Mouse (Mus musculus): ENCODE measurements at regions not wholly inside any gene's neighbourhood (a gene's known extent, or its start where the extent isn't known, plus 50 kb on each side); places are given as distances from the start of the nearest gene placed in this dataset.

- dilution Hi-C loops (cut with MboI; ENCODE audit: extremely low pct_ligation_motif_present, extremely low pct_unique_long_range_greater_than_20kb, low sequenced_read_pairs): no loop called here
- Histone ChIP-seq H3K4me2 (ENCODE audit: insufficient read depth, low read depth, poor library complexity, severe bottlenecking) (no peak overlapping the region), H3K36me3 (replicated peaks in 1 of 2; ENCODE audit: control insufficient read depth in 1 of 2, insufficient read depth in 1 of 2, low read length in 1 of 2) (no peaks in the 10 kb centered on the region), H3K79me2 (replicated peaks; ENCODE audit: control insufficient read depth, extremely low read depth, insufficient read depth, poor library complexity, severe bottlenecking) (no peaks in the 10 kb centered on the region), H3K4me1 (ENCODE audit: control insufficient read depth in 1 of 2, insufficient read depth in 2 of 2) (no peaks in the 10 kb centered on the region), H3K9ac (ENCODE audit: insufficient read depth, low read depth) (no peak overlapping the region), H3K27ac (ENCODE audit: insufficient read depth, low read depth) (no peak overlapping the region), H3K4me3 (replicated peaks in 1 of 3; ENCODE audit: low read depth in 2 of 3, low read length in 2 of 3, poor library complexity in 1 of 3) (no peak overlapping the region), H3K9me3 (replicated peaks; ENCODE audit: low read length) (no peaks in the 10 kb centered on the region), H3K27me3 (replicated peaks) (no peaks in the 10 kb centered on the region)
- in situ Hi-C loops (cut with MboI; ENCODE audit: low pct_ligation_motif_present, low pct_unique_long_range_greater_than_20kb, low sequenced_read_pairs): no loop called here
- TF ChIP-seq SMC3 (IDR thresholded peaks at IDR 0.05; ENCODE audit: low read depth, low read length): no peak
- no peak for TF ChIP-seq ZKSCAN1 (IDR thresholded peaks at IDR 0.05; ENCODE audit: borderline replicate concordance, low read depth, low read length)
- TF ChIP-seq ZC3H11A (IDR thresholded peaks at IDR 0.05; ENCODE audit: low read depth, low read length): no peak
- no peak for TF ChIP-seq SIN3A (IDR thresholded peaks at IDR 0.05; ENCODE audit: low read length)
- TF ChIP-seq CHD1 (IDR thresholded peaks at IDR 0.05; ENCODE audit: low read depth, low read length): no peak
- TF ChIP-seq IRF4 (IDR thresholded peaks at IDR 0.05; ENCODE audit: low read depth, low read length): no peak
- TF ChIP-seq UBTF (IDR thresholded peaks at IDR 0.05; ENCODE audit: low read depth, low read length): no peak
- TF ChIP-seq CTCF (conservative IDR thresholded peaks at IDR 0.05 in 1 of 2, IDR thresholded peaks at IDR 0.05 in 1 of 2; ENCODE audit: low read depth in 2 of 2, low read length in 2 of 2): no peak
- TF ChIP-seq RCOR1 (conservative IDR thresholded peaks at IDR 0.05; ENCODE audit: low read depth, low read length): no peak
- no peak for TF ChIP-seq GABPA (IDR thresholded peaks at IDR 0.05; ENCODE audit: insufficient replicate concordance, low read depth, low read length)
- no peak for DNase-seq (ENCODE audit: extremely low read depth)
Measured at GRCm38 (mm10) chr8:60785049-60785448, 105.2 kb upstream of the Hpf1 start.

GRCm38 (mm10) chr8:60790453-60790852 lies 99.8 kb upstream of the Hpf1 start:
- no peaks in the 10 kb centered on the region for H3K9me3 ChIP-seq (replicated peaks; ENCODE audit: low read length)
- no peak overlapping the region for H3K9ac ChIP-seq (ENCODE audit: insufficient read depth, low read depth)
- no peaks in the 10 kb centered on the region for H3K79me2 ChIP-seq (replicated peaks; ENCODE audit: control insufficient read depth, extremely low read depth, insufficient read depth, poor library complexity, severe bottlenecking)
- in situ Hi-C loops (cut with MboI; ENCODE audit: low pct_ligation_motif_present, low pct_unique_long_range_greater_than_20kb, low sequenced_read_pairs): no loop called here
- TF ChIP-seq JUN (IDR thresholded peaks at IDR 0.05; ENCODE audit: insufficient read depth, low read depth, low read length): no peak
- no peak for TF ChIP-seq POLR2AphosphoS2 (IDR thresholded peaks at IDR 0.05; ENCODE audit: low read depth, low read length)
- no peak for TF ChIP-seq UBTF (IDR thresholded peaks at IDR 0.05; ENCODE audit: low read depth, low read length)
- TF ChIP-seq E2F4 (IDR thresholded peaks at IDR 0.05; ENCODE audit: insufficient replicate concordance, low read depth, low read length): no peak
- no peak for TF ChIP-seq HCFC1 (IDR thresholded peaks at IDR 0.05; ENCODE audit: low read depth, low read length)
- no peak for TF ChIP-seq CHD2 (IDR thresholded peaks at IDR 0.05; ENCODE audit: low read length)
- no peak for TF ChIP-seq ETS1 (conservative IDR thresholded peaks at IDR 0.05; ENCODE audit: low read depth, low read length)
- DNase-seq (ENCODE audit: extremely low read depth): no peak
- no peaks in the 10 kb centered on the region for H3K4me1 ChIP-seq (ENCODE audit: control insufficient read depth in 1 of 2, insufficient read depth in 2 of 2)
- H3K36me3 ChIP-seq (replicated peaks in 1 of 2; ENCODE audit: control insufficient read depth in 1 of 2, insufficient read depth in 1 of 2, low read length in 1 of 2): no peaks in the 10 kb centered on the region
- dilution Hi-C loops (cut with MboI; ENCODE audit: extremely low pct_ligation_motif_present, extremely low pct_unique_long_range_greater_than_20kb, low sequenced_read_pairs): no loop called here
- H3K4me2 ChIP-seq (ENCODE audit: insufficient read depth, low read depth, poor library complexity, severe bottlenecking): no peak overlapping the region
- H3K4me3 ChIP-seq (replicated peaks in 1 of 3; ENCODE audit: low read depth in 2 of 3, low read length in 2 of 3, poor library complexity in 1 of 3): no peak overlapping the region
- H3K27me3 ChIP-seq (replicated peaks): no peaks in the 10 kb centered on the region
- no peak overlapping the region for H3K27ac ChIP-seq (ENCODE audit: insufficient read depth, low read depth)
